Comparison of ENCODE assay signal across 10 mouse cellular contexts in genomic region chr5:72411874-72412329, GRCm38 (mm10).
DNase-seq lines count a peak whose midpoint lies in the region; ATAC-seq and TF ChIP-seq lines count a peak whose summit lies in the region.
"Had no signal": no experiment of that assay in that cellular context is flagged by ENCODE, and none has a peak within 500 bp of the region (broad histone marks: within the 10 kb centered on the region; RNA-seq: fewer than 3 reads in every experiment).

No protein-coding gene starts in this region.

- no peak overlapping the region for H3K4me3 ChIP-seq in kidney, embryonic 14.5 days (ENCODE audit: low read length)
- H3K4me3 ChIP-seq in heart, postnatal 0 days (ENCODE audit: low read depth, low read length): no peak overlapping the region
- H3K4me3 ChIP-seq in layer of hippocampus, adult 2 months: no peak overlapping the region
- H3K4me3 ChIP-seq: megakaryocyte, embryonic 14.5 days had no signal

- ATAC-seq in kidney, embryonic 14.5 days (ENCODE audit: low FRiP score, low TSS enrichment): peak; percentile 57; the same call in 1 of the 2 replicates
- peak; percentile 88 for ATAC-seq in heart, postnatal 0 days (ENCODE audit: insufficient read depth, low read depth)

- H3K9me3 ChIP-seq in kidney, embryonic 14.5 days (ENCODE audit: control insufficient read depth, low read length): no peaks in the 10 kb centered on the region
- no peaks in the 10 kb centered on the region for H3K9me3 ChIP-seq in heart, postnatal 0 days (replicated peaks; ENCODE audit: control insufficient read depth, low read length)
- H3K9me3 ChIP-seq: megakaryocyte, embryonic 14.5 days had no signal

- no peak overlapping the region for H3K27ac ChIP-seq in kidney, embryonic 14.5 days (ENCODE audit: low read depth, low read length)
- H3K27ac ChIP-seq in heart, postnatal 0 days (ENCODE audit: low read depth): peak overlapping the region; percentile 91
- no peak overlapping the region for H3K27ac ChIP-seq in layer of hippocampus, adult 2 months

- no peaks in the 10 kb centered on the region for H3K36me3 ChIP-seq in kidney, embryonic 14.5 days (ENCODE audit: control insufficient read depth, insufficient read depth, low read length)
- 0 out of 2 replicates have a peak, but pooled peaks cover 3% of the 10 kb centered on the region for H3K36me3 ChIP-seq in heart, postnatal 0 days (replicated peaks; ENCODE audit: control insufficient read depth, insufficient read depth, low read length)

- TF ChIP-seq CTCF in heart, postnatal 0 days (IDR thresholded peaks at IDR 0.05; ENCODE audit: low read depth): no peak
- no peak for TF ChIP-seq CTCF in layer of hippocampus, adult 2 months (conservative IDR thresholded peaks at IDR 0.05)

- H3K27me3 ChIP-seq in kidney, embryonic 14.5 days (ENCODE audit: control insufficient read depth, insufficient read depth, low read length): no peaks in the 10 kb centered on the region
- no peaks in the 10 kb centered on the region for H3K27me3 ChIP-seq in heart, postnatal 0 days (ENCODE audit: control insufficient read depth, insufficient read depth, low read length)

- DNase-seq in kidney, postnatal 25 days: no peak
- peak; percentile 43 for DNase-seq in embryo, embryonic 11 days
- DNase-seq in heart, postnatal 0 days (ENCODE audit: low spot score): peak; percentile 94
- DNase-seq in lung, postnatal 36 days: peak; percentile 46
- DNase-seq in T-cell, adult 2 months (ENCODE audit: low spot score): no peak
- DNase-seq in right cerebral cortex, postnatal 4 days: no peak
- no peak for DNase-seq in layer of hippocampus, adult 2 months (ENCODE audit: low spot score in 2 of 2)
- DNase-seq: cerebellum, adult 9-10 months had no signal

- WGBS in kidney, embryonic 14.5 days: 22% methylated on average over 10 of the region's 10 CpGs
- WGBS in heart, postnatal 0 days: 7% methylated on average over 10 of the region's 10 CpGs

- 0 out of 2 replicates have a peak, but pooled peaks cover 3% of the 10 kb centered on the region for H3K4me1 ChIP-seq in kidney, embryonic 14.5 days (ENCODE audit: control insufficient read depth, insufficient read depth, low read length)
- peaks cover 19% of the 10 kb centered on the region for H3K4me1 ChIP-seq in heart, postnatal 0 days (ENCODE audit: control insufficient read depth, insufficient read depth)
- H3K4me1 ChIP-seq: megakaryocyte, embryonic 14.5 days had no signal

- peak; percentile 85 for TF ChIP-seq EP300 in heart, postnatal 0 days (IDR thresholded peaks at IDR 0.05; ENCODE audit: low read depth)

- H3K4me2 ChIP-seq in kidney, embryonic 14.5 days (replicated peaks; ENCODE audit: low read depth, low read length): no peak overlapping the region
- peak overlapping the region; percentile 16 for H3K4me2 ChIP-seq in heart, postnatal 0 days (ENCODE audit: low read depth, low read length)

- H3K9ac ChIP-seq in kidney, embryonic 14.5 days (ENCODE audit: low read depth, low read length): no peak overlapping the region
- peak overlapping the region; percentile 12; the same call in 1 of the 2 replicates for H3K9ac ChIP-seq in heart, postnatal 0 days (replicated peaks; ENCODE audit: low read depth, low read length)

Comparison
In these comparisons a context has a peak if more than half of its experiments do, and no peak if none do; other contexts are left out.
1. DNase-seq: peak in embryo, embryonic 11 days (single experiment), heart, postnatal 0 days (single experiment) and lung, postnatal 36 days (single experiment); none in kidney, postnatal 25 days (0 of 2), T-cell, adult 2 months (single experiment), right cerebral cortex, postnatal 4 days (single experiment) and layer of hippocampus, adult 2 months (0 of 2).